In the genomic region with DNA sequence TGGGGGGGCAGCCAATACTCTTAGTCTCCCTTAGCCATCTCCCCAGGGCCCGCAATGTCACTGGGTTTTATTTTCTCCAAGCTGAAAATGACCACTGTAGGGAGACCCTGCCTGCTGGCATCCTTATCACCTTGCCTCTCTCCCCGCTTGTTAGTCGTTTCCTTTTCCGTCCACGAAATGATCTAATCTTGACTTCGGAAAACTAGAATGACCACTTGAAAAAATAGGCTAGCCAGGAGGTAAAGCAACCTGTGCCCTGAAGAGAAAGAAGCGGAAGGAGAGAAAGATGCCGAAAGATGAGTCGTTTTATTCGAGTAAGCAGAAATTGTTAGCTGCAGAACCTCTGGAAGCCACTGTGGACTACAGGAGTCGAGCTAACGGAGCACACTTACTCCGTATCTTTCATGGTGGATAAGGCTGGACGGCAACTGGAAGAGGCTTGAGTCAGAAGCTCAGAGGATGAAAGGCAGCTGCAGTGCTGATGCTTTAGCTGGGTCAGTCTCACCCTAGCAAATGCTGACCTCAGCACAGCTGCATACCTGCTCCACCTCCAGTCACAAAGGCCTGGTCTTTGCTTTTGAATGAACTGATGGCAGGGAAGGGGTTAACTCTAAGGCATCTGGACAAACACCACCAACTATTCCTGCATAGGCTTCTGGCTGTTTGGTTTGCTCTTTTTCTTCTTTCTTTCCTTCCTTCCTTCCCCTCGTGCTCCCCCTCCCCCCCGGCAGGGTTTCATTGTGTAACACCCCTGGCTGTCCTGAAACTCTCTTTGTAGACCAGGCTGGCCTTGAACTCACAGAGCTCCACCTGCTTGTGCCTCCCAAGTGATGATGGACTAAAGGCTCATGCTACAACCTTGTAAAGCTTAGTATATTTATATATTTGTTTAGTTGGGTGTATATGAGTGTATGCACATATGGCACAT, we compare ENCODE assay signal across 14 mouse cellular contexts. TPM values are rescaled to one million over a fixed set of nuclear protein-coding genes. Genes with fewer than 3 reads are reported as not detected.
DNase-seq lines count a peak whose midpoint lies in the region; ATAC-seq lines count a peak whose summit lies in the region.
"Had no signal": no experiment of that assay in that cellular context is flagged by ENCODE, and none has a peak within 500 bp of the region (broad histone marks: within the 10 kb centered on the region; RNA-seq: fewer than 3 reads in every experiment).

No protein-coding gene starts in this region.

- H3K27ac ChIP-seq in heart, embryonic 10.5 days = peak overlapping the region; percentile 67
- H3K27ac ChIP-seq in midbrain, embryonic 11.5 days (ENCODE audit: low read depth, low read length) = no peak overlapping the region
- no peak overlapping the region for H3K27ac ChIP-seq in midbrain, embryonic 16.5 days (ENCODE audit: low read length)
- peak overlapping the region; percentile 67 for H3K27ac ChIP-seq in liver, embryonic 11.5 days (ENCODE audit: low read depth, low read length)
- H3K27ac ChIP-seq: embryonic facial prominence, embryonic 10.5 days; forebrain, embryonic 12.5 days had no signal

- H3K36me3 ChIP-seq in heart, embryonic 10.5 days = peaks cover 30% of the 10 kb centered on the region
- H3K36me3 ChIP-seq in midbrain, embryonic 11.5 days (ENCODE audit: control insufficient read depth, insufficient read depth, low read length) = no peaks in the 10 kb centered on the region
- peaks cover 9% of the 10 kb centered on the region; the same call in 1 of the 2 replicates for H3K36me3 ChIP-seq in midbrain, embryonic 16.5 days (ENCODE audit: control insufficient read depth, insufficient read depth, low read length)
- H3K36me3 ChIP-seq in liver, embryonic 11.5 days (ENCODE audit: control insufficient read depth, insufficient read depth, low read length) = no peaks in the 10 kb centered on the region

- whole genome bisulfite sequencing in heart, embryonic 10.5 days = 43% methylated on average over 16 of the region's 16 CpGs
- WGBS in midbrain, embryonic 11.5 days = 83% methylated on average over 16 of the region's 16 CpGs
- 85% methylated on average over 16 of the region's 16 CpGs for WGBS in midbrain, embryonic 16.5 days
- 38% methylated on average over 16 of the region's 16 CpGs for WGBS in liver, embryonic 11.5 days

- H3K4me3 ChIP-seq in heart, embryonic 10.5 days = peak overlapping the region; percentile 19
- H3K4me3 ChIP-seq in midbrain, embryonic 11.5 days (ENCODE audit: low read depth, low read length) = no peak overlapping the region
- no peak overlapping the region for H3K4me3 ChIP-seq in midbrain, embryonic 16.5 days (ENCODE audit: low read depth, low read length)
- peak overlapping the region; percentile 23 for H3K4me3 ChIP-seq in liver, embryonic 11.5 days (ENCODE audit: low read depth, low read length)
- H3K4me3 ChIP-seq: embryonic facial prominence, embryonic 10.5 days; forebrain, embryonic 12.5 days had no signal

- peaks cover 39% of the 10 kb centered on the region for H3K4me1 ChIP-seq in heart, embryonic 10.5 days
- H3K4me1 ChIP-seq in midbrain, embryonic 11.5 days (ENCODE audit: control insufficient read depth, insufficient read depth, low read length) = 0 out of 2 replicates have a peak, but pooled peaks cover 3% of the 10 kb centered on the region
- H3K4me1 ChIP-seq in midbrain, embryonic 16.5 days (ENCODE audit: control insufficient read depth, insufficient read depth, low read length) = peaks cover 10% of the 10 kb centered on the region
- H3K4me1 ChIP-seq in liver, embryonic 11.5 days (replicated peaks; ENCODE audit: control insufficient read depth, insufficient read depth, low read length) = peaks cover 29% of the 10 kb centered on the region

- no peaks in the 10 kb centered on the region for H3K9me3 ChIP-seq in heart, embryonic 10.5 days
- no peaks in the 10 kb centered on the region for H3K9me3 ChIP-seq in midbrain, embryonic 11.5 days (ENCODE audit: control insufficient read depth, low read length)
- H3K9me3 ChIP-seq in midbrain, embryonic 16.5 days (replicated peaks; ENCODE audit: control insufficient read depth, low read length, poor library complexity, severe bottlenecking) = no peaks in the 10 kb centered on the region
- no peaks in the 10 kb centered on the region for H3K9me3 ChIP-seq in liver, embryonic 11.5 days (ENCODE audit: control insufficient read depth, low read length)
- H3K9me3 ChIP-seq: embryonic facial prominence, embryonic 10.5 days; forebrain, embryonic 12.5 days had no signal

- no peaks in the 10 kb centered on the region for H3K27me3 ChIP-seq in heart, embryonic 10.5 days (ENCODE audit: insufficient read depth, poor library complexity, severe bottlenecking)
- H3K27me3 ChIP-seq in midbrain, embryonic 11.5 days (ENCODE audit: control insufficient read depth, insufficient read depth, low read length) = peaks cover 4% of the 10 kb centered on the region; the same call in 1 of the 2 replicates
- H3K27me3 ChIP-seq in midbrain, embryonic 16.5 days (ENCODE audit: control insufficient read depth, insufficient read depth, low read depth, low read length) = no peaks in the 10 kb centered on the region
- H3K27me3 ChIP-seq in liver, embryonic 11.5 days (replicated peaks; ENCODE audit: control insufficient read depth, insufficient read depth, low read length) = no peaks in the 10 kb centered on the region

- ATAC-seq in midbrain, embryonic 11.5 days (ENCODE audit: low FRiP score) = no peak
- ATAC-seq in midbrain, embryonic 16.5 days = no peak
- ATAC-seq in liver, embryonic 11.5 days (replicated peaks; ENCODE audit: low FRiP score) = no peak

- no peak overlapping the region for H3K4me2 ChIP-seq in midbrain, embryonic 11.5 days
- no peak overlapping the region for H3K4me2 ChIP-seq in midbrain, embryonic 16.5 days (ENCODE audit: low read length)
- peak overlapping the region; percentile 56 for H3K4me2 ChIP-seq in liver, embryonic 11.5 days
- H3K4me2 ChIP-seq: forebrain, embryonic 12.5 days had no signal

- no peak overlapping the region for H3K9ac ChIP-seq in midbrain, embryonic 11.5 days (ENCODE audit: low read length)
- H3K9ac ChIP-seq in midbrain, embryonic 16.5 days (ENCODE audit: low read depth, low read length) = no peak overlapping the region
- H3K9ac ChIP-seq in liver, embryonic 11.5 days (ENCODE audit: low read depth, low read length) = peak overlapping the region; percentile 41
- H3K9ac ChIP-seq: forebrain, embryonic 12.5 days had no signal

- no peak for DNase-seq in heart, embryonic 10.5 days (ENCODE audit: low spot score)
- DNase-seq in heart, adult 18-20 months = no peak
- peak; percentile 74 for DNase-seq in midbrain, embryonic 11.5 days (ENCODE audit: low spot score, missing footprints)
- DNase-seq in liver, embryonic 11.5 days (ENCODE audit: low spot score) = no peak
- DNase-seq in thymus, postnatal 25 days = peak; percentile 41
- DNase-seq in cerebellum, postnatal 4 days (ENCODE audit: low spot score in 2 of 2) = no peak
- DNase-seq in right cerebral cortex, adult 18-20 months = no peak
- DNase-seq: adrenal gland, postnatal 10 days; cerebellum, adult 18-20 months; gastrocnemius, postnatal 25 days; lung, postnatal 4 days had no signal

RNA-seq across cellular contexts. Expression of a gene that starts 2.2 kb away (rescaled TPM):
- polyA plus RNA-seq in heart, embryonic 10.5 days (2016; fragmentation: Nextera tagmentation; extraction: Ambion mirVana) = 17.7 and 21.6 TPM in 2 replicates
- 10 to 100 TPM; 52.3 to 62.0 TPM for total RNA-seq in heart, adult 18-20 months (2021)
- 10.8 and 11.5 TPM in 2 replicates for polyA plus RNA-seq in midbrain, embryonic 11.5 days (2014; fragmentation: Nextera tagmentation; extraction: Ambion mirVana)
- 31.5 and 33.2 TPM in 2 replicates for polyA plus RNA-seq in midbrain, embryonic 16.5 days (2015; fragmentation: Nextera tagmentation; extraction: Ambion mirVana)
- 19.3 and 20.6 TPM in 2 replicates for polyA plus RNA-seq in liver, embryonic 11.5 days (2014; fragmentation: Nextera tagmentation; extraction: Ambion mirVana)

RNA-seq across cellular contexts. Expression of a gene that starts 8.1 kb away (rescaled TPM):
- 35.9 and 37.4 TPM in 2 replicates for polyA plus RNA-seq in heart, embryonic 10.5 days (2016; fragmentation: Nextera tagmentation; extraction: Ambion mirVana)
- 10 to 100 TPM; 26.2 to 27.4 TPM for total RNA-seq in heart, adult 18-20 months (2021)
- polyA plus RNA-seq in midbrain, embryonic 11.5 days (2014; fragmentation: Nextera tagmentation; extraction: Ambion mirVana) = 26.5 and 27.8 TPM in 2 replicates
- polyA plus RNA-seq in midbrain, embryonic 16.5 days (2015; fragmentation: Nextera tagmentation; extraction: Ambion mirVana) = 34.9 and 43.6 TPM in 2 replicates
- polyA plus RNA-seq in liver, embryonic 11.5 days (2014; fragmentation: Nextera tagmentation; extraction: Ambion mirVana) = 17.3 and 21.5 TPM in 2 replicates

Comparison
In these comparisons a context has a peak if more than half of its experiments do, and no peak if none do; other contexts are left out.
1. DNase-seq: peak in midbrain, embryonic 11.5 days (single experiment) and thymus, postnatal 25 days (single experiment); none in heart, embryonic 10.5 days (single experiment), heart, adult 18-20 months (0 of 2), liver, embryonic 11.5 days (single experiment), cerebellum, postnatal 4 days (0 of 2) and right cerebral cortex, adult 18-20 months (single experiment).
2. H3K27ac ChIP-seq: peak in heart, embryonic 10.5 days (single experiment) and liver, embryonic 11.5 days (single experiment); none in midbrain, embryonic 11.5 days (single experiment) and midbrain, embryonic 16.5 days (single experiment).
3. H3K4me3 ChIP-seq: peak in heart, embryonic 10.5 days (single experiment) and liver, embryonic 11.5 days (single experiment); none in midbrain, embryonic 11.5 days (single experiment) and midbrain, embryonic 16.5 days (single experiment).